Mouse (Mus musculus) neural tube, embryonic 13.5 days (tissue): Measurements from ENCODE around the gene Rpl6. TPM values are rescaled to one million over a fixed set of nuclear protein-coding genes. Genes with fewer than 3 reads are reported as not detected.

ENCODE experiments used
- ATAC-seq: fragments of 200-750 bp; cut with Nextera tagmentation; 2 replicates; pipeline ENCODE4 v1.8.0; 2017; ENCODE audit warnings: low read depth, mild to moderate bottlenecking, moderate TSS enrichment, moderate library complexity
- H3K27ac ChIP-seq: fragments of 300-500 bp; sonication (generic); replicated peaks from 2 replicates; pipeline ENCODE4 v1.5.1; 2015; ENCODE audit warnings: moderate library complexity, mild to moderate bottlenecking, inconsistent platforms
- H3K27me3 ChIP-seq: fragments of 300-500 bp; sonication (generic); 2 replicates; pipeline ENCODE4 v1.6.1; 2015; ENCODE audit warnings: mild to moderate bottlenecking, inconsistent platforms
- H3K36me3 ChIP-seq: fragments of 300-500 bp; sonication (generic); 2 replicates; pipeline ENCODE4 v1.6.1; 2015; ENCODE audit warnings: mild to moderate bottlenecking, inconsistent platforms
- H3K4me1 ChIP-seq: fragments of 300-500 bp; sonication (generic); replicated peaks from 2 replicates; pipeline ENCODE4 v1.6.1; 2015; ENCODE audit warnings: inconsistent platforms
- H3K4me2 ChIP-seq: fragments of 300-500 bp; sonication (generic); 2 replicates; pipeline ENCODE4 v1.6.1; 2015; ENCODE audit warnings: inconsistent platforms, mild to moderate bottlenecking, moderate library complexity
- H3K4me3 ChIP-seq: fragments of 300-500 bp; sonication (generic); 2 replicates; pipeline ENCODE4 v1.5.1; 2015; ENCODE audit warnings: mild to moderate bottlenecking, inconsistent platforms
- H3K9ac ChIP-seq: fragments of 300-500 bp; sonication (generic); 2 replicates; pipeline ENCODE4 v1.6.1; 2015; ENCODE audit warnings: moderate library complexity, mild to moderate bottlenecking, inconsistent platforms
- H3K9me3 ChIP-seq: fragments of 300-500 bp; sonication (generic); 2 replicates; pipeline ENCODE4 v1.6.1; 2016; ENCODE audit warnings: inconsistent platforms
- WGBS: fragments of 180-500 bp; shearing (Covaris S2); methylation state at CpG from one replicate; pipeline ENCODE4 v1.1.7; 2015; 5-methylcytosine and 5-hydroxymethylcytosine counted together
- polyA plus RNA-seq: library from polyadenylated mRNA; unstranded; fragments of >200 nt; fragmentation: Nextera tagmentation; extraction: Ambion mirVana; gene quantifications from 2 replicates; pipeline ENCODE4 v1.2.1, GENCODE M21; 2015

The Rpl6 gene
- polyA plus RNA-seq, 1 experiment from 2014 or later, result 425 TPM

DNA sequence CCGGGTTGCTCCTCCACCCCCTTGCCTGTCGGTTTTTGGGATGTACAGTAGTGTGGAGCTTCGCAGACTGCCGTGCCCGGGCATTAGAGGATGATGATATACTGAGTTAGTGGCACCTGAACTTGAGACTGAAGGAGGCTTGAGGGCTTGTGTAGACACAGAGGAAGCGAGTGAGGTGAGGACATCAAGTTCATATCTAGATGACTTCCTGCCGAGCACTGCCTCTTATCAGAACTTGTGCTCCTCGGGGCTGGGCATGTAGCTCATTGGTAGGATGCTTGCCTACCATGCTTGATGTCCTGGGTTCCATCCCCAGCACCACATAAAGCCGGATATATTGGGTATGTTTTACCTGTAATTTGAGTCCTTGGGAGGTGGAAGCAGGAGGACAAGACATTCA is 26.5 kb downstream of the Rpl6 start:
- H3K27me3 ChIP-seq, result no peaks in the 10 kb centered on the region

DNA sequence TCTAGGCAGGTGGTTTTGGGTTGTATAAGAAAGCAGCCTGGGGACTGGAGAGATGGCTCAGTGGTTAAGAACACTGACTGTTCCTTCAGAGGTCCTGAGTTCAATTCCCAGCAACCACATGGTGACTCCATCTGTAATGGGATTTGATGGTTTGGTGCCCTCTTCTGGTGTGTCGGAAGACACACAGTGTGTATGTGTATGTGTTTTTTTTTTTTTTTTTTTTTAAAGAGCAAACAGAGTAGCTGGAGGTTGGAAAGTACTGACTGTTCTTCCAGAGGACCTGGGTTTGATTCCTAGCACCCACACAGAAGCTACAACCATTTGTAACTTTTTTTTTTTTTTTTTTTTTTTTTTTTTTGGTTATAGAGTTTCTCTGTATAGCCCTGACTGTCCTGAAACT is 28.5 kb downstream of the Rpl6 start:
- Histone ChIP-seq H3K9me3 (no peaks in the 10 kb centered on the region), H3K36me3 (no peaks in the 10 kb centered on the region), H3K27ac (no peak overlapping the region), H3K4me1 (no peaks in the 10 kb centered on the region), H3K4me2 (no peak overlapping the region), H3K27me3 (no peaks in the 10 kb centered on the region), H3K4me3 (no peak overlapping the region), H3K9ac (no peak overlapping the region)
- no peak for ATAC-seq
- 100% methylated on average over 1 of the region's 1 CpGs for WGBS

More for the DNA sequence above, 26.5 kb downstream of the Rpl6 start:
- Histone ChIP-seq H3K27ac (no peak overlapping the region), H3K9me3 (no peaks in the 10 kb centered on the region), H3K9ac (no peak overlapping the region), H3K4me3 (no peak overlapping the region), H3K4me2 (no peak overlapping the region), H3K4me1 (peaks cover 5% of the 10 kb centered on the region; the same call in 1 of the 2 replicates), H3K36me3 (no peaks in the 10 kb centered on the region)
- ATAC-seq, result no peak
- 92% methylated on average over 9 of the region's 9 CpGs for WGBS

DNA sequence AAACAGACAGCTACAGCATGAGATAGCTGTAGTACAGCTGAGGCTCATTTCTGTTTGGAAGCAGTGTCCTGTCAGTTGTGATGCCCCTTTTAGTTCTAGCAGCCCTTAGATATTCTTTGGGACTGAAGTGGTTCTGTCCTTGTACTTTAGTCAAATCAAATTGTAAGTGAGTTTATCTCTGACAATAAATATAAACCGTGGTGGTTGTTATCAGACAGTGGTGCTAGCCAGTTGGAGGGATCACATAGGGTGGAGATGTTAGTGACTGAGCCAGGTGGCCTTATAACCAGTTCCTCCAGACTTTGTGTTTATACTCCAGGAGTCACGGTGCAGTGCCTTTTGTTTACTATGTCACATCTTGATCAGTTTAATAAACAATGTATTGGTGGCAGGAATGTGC is 29.4 kb downstream of the Rpl6 start:
- no peak for ATAC-seq

GRCm38 (mm10) chr5:121236171-121236570 is 31.9 kb downstream of the Rpl6 start:
- H3K27me3 ChIP-seq, result no peaks in the 10 kb centered on the region
- 88% methylated on average over 5 of the region's 5 CpGs for WGBS
- no peak overlapping the region for H3K4me3 ChIP-seq
- H3K4me2 ChIP-seq, result no peak overlapping the region
- H3K4me1 ChIP-seq, result no peaks in the 10 kb centered on the region
- no peak for ATAC-seq
- H3K27ac ChIP-seq, result no peak overlapping the region
- no peaks in the 10 kb centered on the region for H3K9me3 ChIP-seq
- H3K36me3 ChIP-seq, result no peaks in the 10 kb centered on the region
- H3K9ac ChIP-seq, result no peak overlapping the region

More for the DNA sequence above, 29.4 kb downstream of the Rpl6 start:
- no peak overlapping the region for H3K4me3 ChIP-seq
- H3K9ac ChIP-seq, result no peak overlapping the region
- H3K36me3 ChIP-seq, result no peaks in the 10 kb centered on the region
- H3K4me2 ChIP-seq, result no peak overlapping the region
- no peak overlapping the region for H3K27ac ChIP-seq
- H3K9me3 ChIP-seq, result no peaks in the 10 kb centered on the region
- H3K4me1 ChIP-seq, result no peaks in the 10 kb centered on the region
- no peaks in the 10 kb centered on the region for H3K27me3 ChIP-seq
- WGBS, result 93% methylated on average over 2 of the region's 2 CpGs

DNA sequence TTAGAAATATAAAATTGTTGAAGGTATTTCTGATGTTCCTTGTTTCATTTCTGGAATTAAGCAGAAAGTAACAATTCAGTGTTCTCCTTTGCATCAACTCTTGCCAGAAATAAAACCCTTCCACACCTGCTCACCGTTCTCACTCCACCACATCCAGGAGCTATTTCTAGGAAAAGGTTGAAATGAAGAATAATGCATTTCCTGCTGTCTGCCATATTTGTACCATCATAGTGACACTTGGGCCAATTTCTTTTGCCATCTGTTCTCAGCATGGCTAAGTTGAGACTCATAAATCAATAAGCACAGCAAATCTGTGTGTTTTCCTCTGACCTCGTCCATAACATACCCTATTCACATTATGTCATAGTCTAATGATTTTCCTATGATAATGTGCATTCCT is 33.9 kb downstream of the Rpl6 start:
- H3K4me1 ChIP-seq, result no peaks in the 10 kb centered on the region
- H3K4me2 ChIP-seq, result no peak overlapping the region
- no peak overlapping the region for H3K27ac ChIP-seq
- WGBS, result 68% methylated on average over 2 of the region's 2 CpGs
- no peak overlapping the region for H3K9ac ChIP-seq
- no peak for ATAC-seq
- H3K27me3 ChIP-seq, result no peaks in the 10 kb centered on the region
- H3K36me3 ChIP-seq, result no peaks in the 10 kb centered on the region
- H3K4me3 ChIP-seq, result no peak overlapping the region
- no peaks in the 10 kb centered on the region for H3K9me3 ChIP-seq

DNA sequence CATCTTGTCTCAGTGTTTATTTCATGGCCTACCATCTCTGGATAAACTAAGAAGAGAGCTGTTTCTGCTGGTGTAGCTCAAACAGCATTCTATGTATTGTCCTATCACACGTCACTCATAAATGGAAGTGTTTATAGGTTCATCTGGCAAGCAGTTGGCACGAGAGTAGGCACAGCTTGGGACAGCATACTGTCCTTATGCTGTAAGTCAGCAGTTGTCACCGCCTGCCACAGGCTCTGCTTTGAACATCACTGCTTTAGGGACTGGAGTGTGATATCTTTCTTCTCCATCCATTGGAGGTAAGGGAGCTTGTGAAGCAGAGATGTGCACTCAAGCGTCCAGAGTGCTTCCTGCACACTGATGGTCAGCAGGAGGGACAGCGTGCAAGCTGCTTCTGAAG is 35.6 kb downstream of the Rpl6 start:
- Histone ChIP-seq H3K36me3 (no peaks in the 10 kb centered on the region), H3K4me2 (no peak overlapping the region), H3K9me3 (no peaks in the 10 kb centered on the region), H3K27ac (no peak overlapping the region), H3K9ac (no peak overlapping the region), H3K4me3 (no peak overlapping the region), H3K4me1 (no peaks in the 10 kb centered on the region), H3K27me3 (no peaks in the 10 kb centered on the region)
- no peak for ATAC-seq
- 79% methylated on average over 5 of the region's 5 CpGs for WGBS

GRCm38 (mm10) chr5:121241182-121241581 is 36.9 kb downstream of the Rpl6 start:
- H3K4me1 ChIP-seq, result no peaks in the 10 kb centered on the region; the same call in none of the 2 replicates
- H3K9ac ChIP-seq, result no peak overlapping the region
- H3K36me3 ChIP-seq, result no peaks in the 10 kb centered on the region
- H3K9me3 ChIP-seq, result no peaks in the 10 kb centered on the region
- ATAC-seq, result no peak
- H3K4me2 ChIP-seq, result no peak overlapping the region
- no peak overlapping the region for H3K27ac ChIP-seq
- H3K4me3 ChIP-seq, result no peak overlapping the region
- no peaks in the 10 kb centered on the region for H3K27me3 ChIP-seq

DNA sequence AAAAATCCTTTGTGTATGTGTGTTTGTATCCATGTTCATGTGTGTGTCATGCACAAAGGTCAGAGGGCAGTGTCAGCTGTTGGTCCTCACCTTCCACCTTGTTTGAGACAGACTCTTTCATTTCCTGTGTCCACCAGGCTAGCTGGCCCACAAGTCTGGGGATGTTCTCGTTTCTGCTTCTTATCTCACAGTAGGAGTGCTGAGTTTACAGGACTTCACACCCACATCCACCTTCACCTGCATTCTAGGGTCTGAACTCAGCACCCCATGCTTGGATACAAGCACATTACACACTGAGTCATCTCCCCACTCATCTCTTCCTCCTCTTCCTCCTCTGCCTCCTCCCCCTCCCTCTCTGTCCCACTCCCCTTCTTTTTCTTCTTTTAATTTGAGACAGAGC is 38.0 kb downstream of the Rpl6 start:
- no peaks in the 10 kb centered on the region for H3K36me3 ChIP-seq
- H3K9me3 ChIP-seq, result no peaks in the 10 kb centered on the region
- no peak overlapping the region for H3K4me2 ChIP-seq
- H3K4me1 ChIP-seq, result no peaks in the 10 kb centered on the region; the same call in none of the 2 replicates
- no peak overlapping the region for H3K4me3 ChIP-seq
- no peak for ATAC-seq
- no peak overlapping the region for H3K9ac ChIP-seq
- 59% methylated on average over 1 of the region's 1 CpGs for WGBS
- no peaks in the 10 kb centered on the region for H3K27me3 ChIP-seq
- no peak overlapping the region for H3K27ac ChIP-seq

GRCm38 (mm10) chr5:121242701-121243100 is 38.4 kb downstream of the Rpl6 start:
- no peak overlapping the region for H3K4me2 ChIP-seq
- no peak overlapping the region for H3K4me3 ChIP-seq
- H3K4me1 ChIP-seq, result no peaks in the 10 kb centered on the region; the same call in none of the 2 replicates
- H3K27me3 ChIP-seq, result no peaks in the 10 kb centered on the region
- no peak overlapping the region for H3K9ac ChIP-seq
- ATAC-seq, result no peak
- no peaks in the 10 kb centered on the region for H3K36me3 ChIP-seq
- no peak overlapping the region for H3K27ac ChIP-seq
- H3K9me3 ChIP-seq, result no peaks in the 10 kb centered on the region
- 88% methylated on average over 1 of the region's 1 CpGs for WGBS

GRCm38 (mm10) chr5:121243676-121244364 is 39.5 kb downstream of the Rpl6 start:
- WGBS, result 93% methylated on average over 1 of the region's 1 CpGs
- no peaks in the 10 kb centered on the region for H3K27me3 ChIP-seq
- H3K27ac ChIP-seq, result no peak overlapping the region
- no peak overlapping the region for H3K4me3 ChIP-seq
- H3K4me1 ChIP-seq, result no peaks in the 10 kb centered on the region; the same call in none of the 2 replicates
- no peaks in the 10 kb centered on the region for H3K36me3 ChIP-seq
- H3K4me2 ChIP-seq, result no peak overlapping the region
- H3K9ac ChIP-seq, result no peak overlapping the region
- ATAC-seq, result no peak
- no peaks in the 10 kb centered on the region for H3K9me3 ChIP-seq

DNA sequence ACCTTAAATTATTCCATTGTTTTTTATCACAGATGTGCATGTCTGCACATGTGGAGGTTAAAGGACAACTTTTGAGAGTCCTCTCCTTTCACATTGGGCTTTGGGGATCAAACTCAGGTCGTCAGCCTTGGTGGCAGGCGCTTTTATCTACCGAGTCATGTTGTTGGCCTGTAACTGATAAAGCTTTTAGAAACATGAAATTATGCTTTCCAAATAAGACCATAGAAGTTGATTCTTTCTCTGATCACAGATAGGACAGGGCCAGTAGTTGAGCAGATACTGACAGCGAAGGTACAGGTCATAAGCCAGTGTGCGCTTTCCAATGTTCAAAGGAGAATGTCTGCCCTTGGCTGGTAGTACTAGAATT is 40.1 kb downstream of the Rpl6 start:
- ATAC-seq, result no peak
- 92% methylated on average over 5 of the region's 5 CpGs for WGBS

GRCm38 (mm10) chr5:121245201-121245600 is 40.9 kb downstream of the Rpl6 start:
- H3K4me2 ChIP-seq, result no peak overlapping the region
- H3K4me1 ChIP-seq, result no peaks in the 10 kb centered on the region; the same call in none of the 2 replicates
- 87% methylated on average over 7 of the region's 7 CpGs for WGBS
- H3K4me3 ChIP-seq, result no peak overlapping the region
- H3K9ac ChIP-seq, result no peak overlapping the region
- no peaks in the 10 kb centered on the region for H3K9me3 ChIP-seq
- no peaks in the 10 kb centered on the region for H3K27me3 ChIP-seq
- H3K27ac ChIP-seq, result no peak overlapping the region
- no peaks in the 10 kb centered on the region for H3K36me3 ChIP-seq
- ATAC-seq, result no peak

More for the DNA sequence above, 40.1 kb downstream of the Rpl6 start:
- Histone ChIP-seq H3K27me3 (no peaks in the 10 kb centered on the region), H3K4me1 (no peaks in the 10 kb centered on the region; the same call in none of the 2 replicates), H3K9me3 (no peaks in the 10 kb centered on the region), H3K36me3 (no peaks in the 10 kb centered on the region), H3K4me3 (no peak overlapping the region), H3K27ac (no peak overlapping the region), H3K9ac (no peak overlapping the region), H3K4me2 (no peak overlapping the region)

DNA sequence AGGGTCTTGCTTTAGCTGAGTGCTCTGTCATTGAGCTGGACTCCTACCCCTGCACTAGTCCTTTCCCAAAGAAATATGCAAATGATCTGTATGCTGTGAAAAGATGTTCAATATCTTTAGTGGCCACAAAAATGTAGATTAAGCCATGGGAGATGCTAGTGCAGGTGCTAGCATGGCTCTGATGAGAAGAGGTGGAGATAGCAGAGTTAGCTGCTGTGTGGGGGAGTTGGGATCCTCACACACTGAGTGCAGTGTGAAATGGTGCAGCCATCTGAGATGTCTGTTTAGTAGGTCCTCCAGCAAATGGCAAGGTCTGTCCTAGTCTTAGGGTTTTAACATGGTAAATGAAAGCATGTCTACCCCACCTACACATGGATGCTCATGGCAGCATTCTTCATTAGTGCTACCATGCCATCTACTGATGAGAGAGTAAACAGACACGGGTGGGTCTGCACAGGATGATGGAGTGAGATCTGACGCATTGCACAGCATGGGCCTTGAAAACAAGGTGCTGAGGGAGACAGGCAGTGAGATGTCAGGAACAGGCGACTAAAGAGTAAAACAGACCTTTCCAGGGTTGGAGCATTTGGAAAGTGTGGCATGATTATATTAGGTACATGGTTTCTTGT is 44.6 kb downstream of the Rpl6 start:
- no peak for ATAC-seq
- Histone ChIP-seq H3K4me1 (no peaks in the 10 kb centered on the region; the same call in none of the 2 replicates), H3K9ac (no peak overlapping the region), H3K4me3 (no peak overlapping the region), H3K4me2 (no peak overlapping the region), H3K36me3 (peaks cover 1% of the 10 kb centered on the region), H3K9me3 (no peaks in the 10 kb centered on the region), H3K27ac (no peak overlapping the region), H3K27me3 (no peaks in the 10 kb centered on the region)
- 76% methylated on average over 3 of the region's 3 CpGs for WGBS
